Mouse (Mus musculus): Measurements from ENCODE around the gene Ing4.

- TF ChIP-seq CTCF (conservative IDR thresholded peaks at IDR 0.05; ENCODE audit: insufficient read depth, insufficient read length, low read depth, low read length): no peak
- TF ChIP-seq POLR2A (IDR thresholded peaks at IDR 0.05; ENCODE audit: low read depth, low read length): no peak
These were observed 2.5 kb downstream of the Ing4 start for GRCm38 (mm10) chr6:125042081-125042480.

Measured in kidney, adult 2 months (tissue).